Mouse (Mus musculus): ENCODE results near the gene Rgs21.

The Rgs21 gene

DNA sequence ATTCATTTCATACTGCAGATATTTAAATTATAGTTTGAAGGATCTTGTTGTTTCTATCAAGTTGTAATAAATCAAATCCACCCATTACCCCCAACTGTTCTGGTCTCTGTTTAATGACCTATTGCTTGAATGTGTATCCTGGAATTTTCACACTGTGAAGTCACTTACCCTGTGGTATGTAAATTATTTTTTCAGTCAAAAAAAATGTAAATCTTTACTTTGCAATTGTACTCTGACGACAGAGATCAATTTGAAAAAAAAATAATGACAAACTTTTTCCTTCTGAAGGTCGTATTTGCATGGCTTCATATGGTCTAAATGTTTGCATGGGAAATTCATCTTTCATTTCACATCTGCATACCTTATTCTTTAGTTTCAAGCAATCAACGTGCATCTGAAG lies at the start of gene Rgs21:
Gene Rgs21, minus strand, starts transcription at position 101 of the 400 bp plus-strand sequence.
- no peak for DNase-seq

DNA sequence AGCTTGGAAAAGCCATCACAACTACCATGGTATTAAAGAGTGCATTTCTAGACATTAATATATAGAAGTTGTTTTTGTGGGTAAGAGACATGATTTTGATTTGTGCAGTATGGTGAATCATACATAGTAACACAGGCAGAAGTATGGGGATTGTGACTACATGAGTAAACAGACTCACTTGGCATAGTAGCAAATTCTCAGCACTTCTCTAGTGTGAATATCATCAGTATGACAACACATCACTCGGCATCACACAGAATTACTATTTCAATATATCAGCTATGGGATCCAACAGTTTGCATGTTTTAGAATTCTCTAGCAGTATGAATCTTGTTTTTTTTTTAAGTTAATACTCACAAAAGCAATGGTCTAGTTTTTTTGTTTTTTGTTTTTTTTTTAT lies 36.6 kb upstream of the Rgs21 start:
- no peak for DNase-seq

DNA sequence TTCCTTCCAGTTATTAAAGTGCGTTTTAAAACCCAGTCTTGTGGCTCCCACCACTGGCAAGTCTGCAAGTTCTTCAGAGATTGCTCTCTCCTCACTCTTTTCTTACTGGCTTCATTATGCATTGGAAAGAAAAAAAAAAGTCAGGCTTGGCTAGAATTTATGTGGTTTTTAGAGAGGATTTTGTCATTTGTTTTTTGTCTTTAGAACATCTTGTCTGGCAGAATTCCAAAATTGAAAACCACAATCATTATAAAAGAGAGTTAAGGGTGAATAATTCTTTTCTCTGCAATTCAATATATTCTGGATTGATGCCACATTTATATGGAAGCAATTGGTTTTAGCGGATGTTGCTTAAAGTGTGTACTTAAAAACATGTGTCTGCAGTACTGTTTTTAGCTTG lies 35.5 kb upstream of the Rgs21 start:
- DNase-seq = no peak

DNA sequence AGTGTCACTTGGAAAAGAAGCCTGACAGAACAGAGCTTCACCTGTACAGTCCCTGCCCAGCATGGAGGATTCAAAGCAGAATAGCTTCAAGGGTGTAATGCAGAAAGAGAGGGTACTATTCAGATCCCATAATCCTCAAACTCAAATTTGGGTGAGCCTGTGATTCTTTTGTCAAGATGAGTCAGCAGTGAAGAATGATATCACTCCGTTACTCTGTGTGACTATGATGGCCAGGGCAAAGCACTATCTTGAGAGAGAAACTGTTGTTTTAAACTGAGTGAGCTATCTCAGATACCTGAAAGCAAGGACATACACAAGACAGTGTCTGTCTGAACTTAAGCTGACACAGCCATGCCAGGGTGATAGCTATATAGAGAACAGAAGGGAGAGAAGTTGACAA lies 11.9 kb upstream of the Rgs21 start:
- no peak for DNase-seq

DNA sequence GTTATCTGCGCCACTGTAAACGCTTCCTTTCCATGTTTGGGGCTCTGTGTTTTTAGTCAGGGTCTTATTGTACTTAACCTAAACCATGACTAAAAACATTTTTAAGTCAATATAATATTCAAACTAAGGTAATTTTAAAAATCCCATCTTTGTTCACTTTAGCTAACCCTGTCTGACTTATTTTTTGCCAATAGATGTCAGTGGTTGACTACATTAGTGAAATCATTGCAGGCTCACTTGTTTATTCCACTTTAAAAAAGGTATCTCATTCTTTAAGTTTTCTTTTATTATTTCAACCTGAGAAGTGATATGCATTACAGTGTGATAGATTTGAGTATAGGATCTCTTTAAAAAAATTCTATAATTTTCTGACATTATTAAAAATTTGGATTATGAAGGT lies 5.5 kb upstream of the Rgs21 start:
- no peak for DNase-seq

DNA sequence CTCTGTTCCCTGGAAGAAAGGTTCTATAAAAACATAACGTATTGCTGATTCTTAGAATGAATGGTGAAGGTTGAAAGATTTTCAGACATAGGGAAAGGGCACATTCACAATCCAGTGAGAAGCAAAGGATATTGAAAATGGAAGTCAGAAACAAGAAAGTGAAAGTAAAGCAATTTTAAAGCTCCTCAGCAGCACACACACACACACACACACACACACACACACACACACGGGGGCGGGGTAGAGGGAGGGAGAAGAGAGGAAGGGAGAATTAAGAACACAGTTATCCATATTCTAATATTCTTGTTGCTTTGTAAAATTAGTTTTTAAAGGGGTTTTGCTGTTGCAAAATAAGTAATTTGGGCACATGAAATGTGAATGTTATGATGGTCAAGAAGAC lies 2.4 kb upstream of the Rgs21 start:
- no peak for DNase-seq

DNA sequence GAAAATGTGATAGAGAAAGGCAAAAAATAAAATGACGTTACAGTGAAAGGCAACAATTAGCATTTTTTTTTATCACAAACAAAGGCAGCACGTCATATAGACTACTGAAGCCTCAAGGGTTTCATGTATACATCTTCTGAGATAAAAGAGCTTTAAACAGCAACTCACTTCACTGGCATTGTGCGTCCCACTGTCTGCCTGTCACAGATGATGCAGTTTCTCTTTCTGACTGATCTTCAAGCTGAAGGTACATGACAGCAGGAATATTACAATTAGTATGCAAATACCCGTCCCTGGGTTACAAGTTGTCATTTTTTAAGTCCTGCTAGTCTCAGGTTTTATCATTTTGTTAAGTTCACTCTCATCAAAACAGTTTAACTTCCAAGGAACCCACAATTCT lies 22.3 kb downstream of the Rgs21 start:
- DNase-seq = no peak

DNA sequence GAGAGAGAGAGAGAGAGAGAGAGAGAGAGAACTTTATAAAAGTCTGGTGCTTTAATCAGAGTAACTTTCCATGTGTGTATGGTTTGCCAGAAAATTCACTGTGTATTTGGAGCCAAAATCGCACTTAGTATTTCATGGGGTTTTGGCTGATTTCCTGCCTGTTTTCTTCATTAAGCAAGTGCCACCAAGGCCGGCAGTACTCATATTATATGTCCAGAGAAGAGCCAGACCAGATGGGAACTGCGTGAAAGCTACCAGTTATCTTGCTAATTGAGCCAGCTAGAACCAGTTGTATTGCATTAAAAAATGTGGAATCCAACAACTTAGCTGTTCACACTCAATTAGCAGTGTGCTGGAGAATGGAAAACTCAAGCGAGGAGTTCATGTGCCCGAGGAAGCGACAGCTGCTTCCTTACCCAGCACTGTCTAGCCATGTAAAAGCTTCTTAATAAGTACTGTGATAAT lies 22.9 kb downstream of the Rgs21 start:
- DNase-seq = no peak

DNA sequence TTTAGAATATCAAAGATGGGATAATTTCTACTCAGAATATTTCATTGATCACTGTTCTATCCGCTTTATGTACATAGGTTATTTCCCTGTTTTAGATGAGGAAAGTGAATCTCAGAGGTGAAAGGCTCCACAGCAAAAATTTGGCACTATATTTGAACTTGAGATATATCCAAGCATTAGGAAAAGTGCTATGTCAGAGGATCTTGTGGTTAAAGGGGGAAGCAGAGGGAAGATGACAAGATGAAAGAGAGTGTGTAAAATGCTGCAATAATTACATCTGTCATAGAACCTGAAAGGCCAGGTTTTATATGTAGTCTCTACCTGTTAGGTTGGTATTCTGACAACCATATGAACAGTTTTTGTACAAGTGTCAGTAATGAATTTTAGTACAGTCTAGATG lies 35.7 kb downstream of the Rgs21 start:
- DNase-seq = no peak

DNA sequence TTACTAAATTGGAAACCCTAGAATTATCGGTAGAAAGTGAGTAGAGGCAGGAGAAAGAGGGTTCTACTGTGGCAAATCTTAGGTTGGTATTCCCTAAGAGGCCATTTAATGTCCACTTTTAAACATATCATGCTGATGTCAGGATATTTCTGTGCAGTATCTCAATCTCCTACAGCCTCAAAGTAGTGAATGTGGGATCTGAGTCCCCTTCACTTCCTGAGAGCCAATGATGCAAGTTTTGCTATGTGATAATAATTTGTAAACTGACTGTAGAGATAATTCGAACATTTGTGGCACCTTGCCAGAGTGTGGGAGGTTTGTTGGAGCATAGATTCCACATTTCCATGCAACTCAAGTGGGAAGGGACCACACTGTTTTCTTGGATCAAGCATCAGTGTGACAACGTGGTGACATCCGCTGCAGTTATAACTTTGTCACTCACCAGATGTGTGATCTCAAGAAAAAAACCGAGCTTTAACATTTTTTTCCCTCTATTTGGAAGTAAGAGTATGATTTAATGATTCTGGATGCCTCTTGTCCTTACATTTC lies 49.5 kb downstream of the Rgs21 start:
- DNase-seq = no peak

DNA sequence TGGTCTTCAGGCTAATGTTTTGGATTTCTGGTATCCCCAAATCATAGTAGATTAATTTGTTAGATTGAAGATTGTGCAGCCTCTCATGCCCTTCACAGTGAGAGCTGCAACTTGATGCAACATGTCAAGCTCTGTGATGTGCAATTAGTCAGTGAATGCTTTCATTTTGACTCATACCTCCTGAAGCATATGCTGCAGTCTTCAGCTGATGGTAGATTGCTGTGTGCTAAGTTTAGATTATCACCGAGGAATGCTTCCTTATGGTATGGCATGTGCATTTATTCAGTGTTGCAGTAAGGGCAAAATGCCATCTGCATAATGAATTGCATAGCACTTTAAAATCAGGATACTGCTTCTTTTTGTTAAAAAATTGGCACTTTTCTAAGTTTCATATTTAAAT lies 65.2 kb downstream of the Rgs21 start:
- DNase-seq = no peak

DNA sequence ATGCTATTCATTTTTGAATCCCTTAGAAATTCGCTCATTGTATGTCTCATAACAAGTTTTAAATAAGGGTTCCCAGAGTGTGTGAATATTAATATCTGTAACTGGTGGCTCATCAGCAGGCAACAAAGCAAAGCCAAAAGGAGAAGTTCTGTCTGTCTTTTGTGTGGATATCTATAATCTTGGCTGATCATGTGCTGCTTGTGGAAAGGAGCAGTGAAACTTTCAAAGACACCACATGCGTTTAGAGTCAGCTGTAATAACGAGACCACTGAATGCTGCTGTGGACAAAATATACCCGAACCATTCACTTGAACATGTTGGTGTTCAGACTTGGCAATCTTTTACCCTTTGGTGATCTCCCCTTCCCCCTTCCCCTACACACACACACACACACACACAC lies 67.0 kb downstream of the Rgs21 start:
- DNase-seq = no peak

DNA sequence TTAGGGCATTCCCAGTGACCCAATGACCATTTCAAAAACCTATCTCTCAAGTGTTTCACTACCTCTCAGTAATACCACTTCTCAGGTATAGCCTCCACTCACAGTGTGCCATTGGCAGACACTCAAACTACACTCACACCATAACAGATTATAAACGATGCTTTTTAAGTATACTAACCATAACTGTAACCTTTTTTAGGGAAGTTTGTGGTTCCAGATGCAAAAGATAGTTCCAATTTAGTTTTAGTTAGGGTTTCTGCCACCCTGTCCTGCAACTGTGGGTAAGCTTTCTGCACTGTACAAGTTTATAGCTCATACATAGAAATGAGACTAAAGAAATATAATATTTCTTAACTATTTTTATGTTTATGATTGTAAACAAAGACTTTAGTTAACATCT lies 67.7 kb downstream of the Rgs21 start:
- no peak for DNase-seq

DNA sequence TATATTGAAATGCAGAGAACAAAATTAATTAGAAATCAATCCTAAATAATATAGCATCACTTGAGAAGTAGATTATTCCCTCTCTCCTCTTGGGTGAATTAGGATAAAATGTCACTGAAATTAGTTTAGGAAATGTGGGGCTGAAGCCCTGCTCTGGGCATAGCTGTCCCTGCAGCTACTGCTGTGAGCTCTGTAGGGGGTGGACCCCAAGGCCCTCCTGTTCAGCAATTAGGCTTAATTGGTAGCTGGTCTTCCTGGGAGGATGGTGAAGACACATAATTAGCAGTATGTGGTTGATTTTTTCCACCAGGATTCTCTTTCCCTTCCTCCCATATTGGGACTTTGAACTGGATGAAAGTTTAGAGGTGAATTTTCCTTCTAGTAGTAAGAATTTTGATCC lies 68.7 kb downstream of the Rgs21 start:
- DNase-seq = no peak

DNA sequence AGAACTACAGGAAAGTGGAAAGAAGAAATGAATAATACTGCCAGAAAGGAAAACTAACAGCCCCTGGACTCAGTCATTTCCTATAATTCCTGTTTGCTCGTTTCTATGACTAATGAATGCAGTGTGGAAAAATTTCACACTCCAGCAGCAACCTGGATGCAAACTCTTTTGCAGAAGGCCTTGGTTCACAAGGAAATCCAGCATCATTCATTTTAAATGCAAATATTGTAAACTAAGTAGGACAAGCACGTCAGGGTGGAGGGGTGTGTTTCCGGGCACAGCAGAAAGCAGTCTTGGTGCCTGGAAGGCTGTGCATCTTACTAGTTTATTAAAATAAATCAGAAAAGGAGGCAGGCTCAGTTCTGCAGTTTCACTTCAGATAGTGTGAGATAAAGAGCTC lies 69.4 kb downstream of the Rgs21 start:
- DNase-seq = no peak

DNA sequence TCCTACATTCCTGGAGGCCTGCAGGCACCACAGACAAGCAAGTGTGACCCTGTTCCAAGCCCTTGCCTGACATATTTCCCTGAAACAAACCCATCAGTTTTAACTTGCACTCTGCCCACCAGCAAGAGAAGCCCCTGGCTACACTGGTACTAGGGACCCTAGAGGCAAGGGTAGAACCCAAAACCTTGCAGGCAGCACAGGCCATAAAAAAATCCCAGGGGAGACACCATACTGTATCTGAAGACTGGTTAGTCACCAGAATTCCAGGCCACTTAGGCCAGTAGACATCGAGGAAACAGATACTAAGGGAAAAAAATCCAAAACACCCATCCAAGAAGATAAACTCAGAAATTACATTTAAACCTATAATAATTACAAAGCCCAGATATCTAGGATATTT lies 74.1 kb downstream of the Rgs21 start:
- no peak for DNase-seq

DNA sequence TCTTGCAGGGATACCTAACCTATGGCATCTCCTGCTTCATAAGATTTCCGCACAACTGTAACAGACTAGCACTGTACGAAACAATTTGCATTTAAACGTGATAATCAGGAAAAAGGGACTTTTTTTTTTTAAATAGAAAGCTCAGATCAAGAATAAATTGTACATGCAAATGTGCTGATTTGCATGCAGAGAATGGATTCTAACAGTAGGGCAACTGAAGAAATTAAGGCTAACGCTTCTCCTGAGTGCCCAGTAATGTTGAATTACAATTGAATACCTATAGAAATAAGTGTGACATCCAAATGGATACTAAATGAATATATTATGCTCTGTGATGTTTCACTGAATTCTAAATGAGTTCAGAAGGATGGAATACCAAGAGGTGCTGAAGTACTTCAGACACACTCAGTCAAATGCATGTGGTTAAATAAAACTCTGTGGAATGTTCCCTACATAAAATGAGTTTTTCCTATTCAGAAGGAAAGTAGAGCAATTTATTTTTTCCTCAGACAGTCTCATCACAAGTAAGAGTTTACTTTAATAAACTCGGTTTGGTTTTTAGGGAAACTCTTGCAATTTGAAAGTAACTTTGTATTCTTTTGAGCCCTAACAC lies 79.1 kb downstream of the Rgs21 start:
- DNase-seq = no peak
